Mouse (Mus musculus): ENCODE measurements at regions not wholly inside any gene's neighbourhood (a gene's known extent, or its start where the extent isn't known, plus 50 kb on each side); places are given as distances from the start of the nearest gene placed in this dataset.

GRCm38 (mm10) chr13:100899566-100899965, 66.3 kb upstream of the Slc30a5 start:
- no peak for ATAC-seq (ENCODE audit: insufficient read depth)

GRCm38 (mm10) chr13:100893871-100894270, 60.6 kb upstream of the Slc30a5 start:
- H3K27ac ChIP-seq (ENCODE audit: low read depth): no peak overlapping the region
- no peaks in the 10 kb centered on the region for H3K27me3 ChIP-seq (ENCODE audit: insufficient read depth, low read length)
- H3K4me3 ChIP-seq (ENCODE audit: low read depth, low read length): no peak overlapping the region
- no peak overlapping the region for H3K9ac ChIP-seq
- no peak for TF ChIP-seq CTCF (IDR thresholded peaks at IDR 0.05; ENCODE audit: low read depth)
- H3K9me3 ChIP-seq (ENCODE audit: low read depth, low read length): no peaks in the 10 kb centered on the region
- H3K4me1 ChIP-seq (ENCODE audit: insufficient read depth): no peaks in the 10 kb centered on the region
- WGBS: 83% methylated on average over 9 of the region's 9 CpGs
- ATAC-seq (ENCODE audit: insufficient read depth) (no peak), DNase-seq (no peak)
- H3K4me2 ChIP-seq: no peak overlapping the region
- no peaks in the 10 kb centered on the region for H3K36me3 ChIP-seq (ENCODE audit: insufficient read depth)

More at GRCm38 (mm10) chr13:100899566-100899965, 66.3 kb upstream of the Slc30a5 start:
- H3K27ac ChIP-seq (ENCODE audit: low read depth): no peak overlapping the region
- no peak for TF ChIP-seq CTCF (IDR thresholded peaks at IDR 0.05; ENCODE audit: low read depth)
- no peaks in the 10 kb centered on the region for H3K36me3 ChIP-seq (ENCODE audit: insufficient read depth)
- H3K4me3 ChIP-seq (ENCODE audit: low read depth, low read length): no peak overlapping the region
- H3K4me1 ChIP-seq (ENCODE audit: insufficient read depth): no peaks in the 10 kb centered on the region
- no peak overlapping the region for H3K9ac ChIP-seq
- no peaks in the 10 kb centered on the region for H3K27me3 ChIP-seq (ENCODE audit: insufficient read depth, low read length)
- H3K9me3 ChIP-seq (ENCODE audit: low read depth, low read length): no peaks in the 10 kb centered on the region
- 73% methylated on average over 2 of the region's 2 CpGs for WGBS
- no peak for DNase-seq
- no peak overlapping the region for H3K4me2 ChIP-seq

DNA sequence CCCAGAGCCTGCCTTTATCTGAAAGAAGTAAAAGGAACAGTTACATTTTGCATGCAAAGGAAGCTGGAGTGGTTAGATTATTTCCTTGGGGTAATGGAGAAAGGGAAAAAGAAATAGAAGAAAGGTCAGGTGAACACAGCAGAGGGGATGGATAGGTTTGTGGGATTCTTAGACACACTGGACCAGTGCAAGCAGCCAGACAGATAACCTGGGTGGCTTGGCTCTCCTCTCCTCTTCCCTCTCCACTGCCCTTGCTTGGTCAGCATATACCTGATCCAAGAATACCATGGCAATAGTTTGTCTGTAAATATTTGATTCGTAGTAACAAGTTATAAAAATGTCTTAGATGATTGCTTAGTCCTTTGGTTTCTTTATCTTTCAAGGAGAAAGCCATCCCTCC, 59.9 kb upstream of the Slc30a5 start:
- Histone ChIP-seq H3K27me3 (ENCODE audit: insufficient read depth, low read length) (no peaks in the 10 kb centered on the region), H3K27ac (ENCODE audit: low read depth) (no peak overlapping the region), H3K9ac (no peak overlapping the region), H3K4me2 (no peak overlapping the region), H3K4me3 (ENCODE audit: low read depth, low read length) (no peak overlapping the region), H3K36me3 (ENCODE audit: insufficient read depth) (no peaks in the 10 kb centered on the region), H3K4me1 (ENCODE audit: insufficient read depth) (no peaks in the 10 kb centered on the region), H3K9me3 (ENCODE audit: low read depth, low read length) (no peaks in the 10 kb centered on the region)
- TF ChIP-seq CTCF (IDR thresholded peaks at IDR 0.05; ENCODE audit: low read depth): no peak
- ATAC-seq (ENCODE audit: insufficient read depth) (no peak), DNase-seq (no peak)
- 67% methylated on average over 1 of the region's 1 CpGs for WGBS

DNA sequence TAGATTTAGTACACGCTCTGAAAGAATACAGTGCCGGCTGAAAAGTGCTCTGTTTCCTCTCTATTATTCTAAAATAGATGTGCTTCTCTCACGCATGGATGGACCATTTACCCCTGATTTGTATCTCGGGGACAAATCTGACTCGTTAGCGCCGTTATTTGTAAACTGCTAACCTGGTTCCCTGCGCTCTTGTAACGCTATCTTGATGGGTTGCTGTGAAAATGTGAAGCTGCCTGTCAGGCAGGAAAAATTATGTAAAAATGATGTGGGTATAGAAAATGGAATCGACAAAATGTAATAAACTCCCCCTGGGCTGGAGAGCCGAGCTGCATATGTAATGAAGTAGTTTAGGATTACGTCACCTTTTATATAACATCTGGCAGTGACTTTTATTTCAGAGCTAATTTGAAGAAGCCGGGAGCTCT, 59.4 kb upstream of the Slc30a5 start:
- Histone ChIP-seq H3K4me2 (peak overlapping the region; percentile 13; the same call in 1 of the 2 replicates), H3K4me1 (ENCODE audit: insufficient read depth) (no peaks in the 10 kb centered on the region), H3K4me3 (ENCODE audit: low read depth, low read length) (no peak overlapping the region), H3K9me3 (ENCODE audit: low read depth, low read length) (no peaks in the 10 kb centered on the region), H3K27ac (ENCODE audit: low read depth) (no peak overlapping the region), H3K36me3 (ENCODE audit: insufficient read depth) (no peaks in the 10 kb centered on the region), H3K9ac (no peak overlapping the region), H3K27me3 (ENCODE audit: insufficient read depth, low read length) (no peaks in the 10 kb centered on the region)
- ATAC-seq (ENCODE audit: insufficient read depth) (no peak), DNase-seq (peak; percentile 34)
- 50% methylated on average over 13 of the region's 13 CpGs for WGBS
- no peak for TF ChIP-seq CTCF (IDR thresholded peaks at IDR 0.05; ENCODE audit: low read depth)

- peak; percentile 99 for TF ChIP-seq CTCF (IDR thresholded peaks at IDR 0.05; ENCODE audit: low read depth)
- Histone ChIP-seq H3K27ac (ENCODE audit: low read depth) (no peak overlapping the region), H3K4me3 (ENCODE audit: low read depth, low read length) (no peak overlapping the region), H3K27me3 (ENCODE audit: insufficient read depth, low read length) (no peaks in the 10 kb centered on the region), H3K4me2 (no peak overlapping the region), H3K9ac (no peak overlapping the region), H3K9me3 (ENCODE audit: low read depth, low read length) (no peaks in the 10 kb centered on the region), H3K36me3 (ENCODE audit: insufficient read depth) (no peaks in the 10 kb centered on the region), H3K4me1 (ENCODE audit: insufficient read depth) (no peaks in the 10 kb centered on the region)
- WGBS: 16% methylated on average over 13 of the region's 13 CpGs
- DNase-seq: peak; percentile 91
- ATAC-seq (ENCODE audit: insufficient read depth): peak; percentile 68
Measured at GRCm38 (mm10) chr13:100892204-100892603, 59.0 kb upstream of the Slc30a5 start.

GRCm38 (mm10) chr13:100890457-100890856, 57.2 kb upstream of the Slc30a5 start:
- Histone ChIP-seq H3K9ac (no peak overlapping the region), H3K27me3 (ENCODE audit: insufficient read depth, low read length) (no peaks in the 10 kb centered on the region), H3K9me3 (ENCODE audit: low read depth, low read length) (no peaks in the 10 kb centered on the region), H3K36me3 (ENCODE audit: insufficient read depth) (no peaks in the 10 kb centered on the region), H3K4me3 (ENCODE audit: low read depth, low read length) (no peak overlapping the region), H3K27ac (ENCODE audit: low read depth) (no peak overlapping the region), H3K4me1 (ENCODE audit: insufficient read depth) (no peaks in the 10 kb centered on the region), H3K4me2 (no peak overlapping the region)
- TF ChIP-seq CTCF (IDR thresholded peaks at IDR 0.05; ENCODE audit: low read depth): no peak
- 75% methylated on average over 6 of the region's 6 CpGs for WGBS
- ATAC-seq (ENCODE audit: insufficient read depth): no peak
- DNase-seq: no peak

GRCm38 (mm10) chr13:100888481-100888880, 55.3 kb upstream of the Slc30a5 start:
- Histone ChIP-seq H3K4me1 (ENCODE audit: insufficient read depth) (no peaks in the 10 kb centered on the region), H3K27me3 (ENCODE audit: insufficient read depth, low read length) (no peaks in the 10 kb centered on the region), H3K9ac (no peak overlapping the region), H3K4me3 (ENCODE audit: low read depth, low read length) (no peak overlapping the region), H3K36me3 (ENCODE audit: insufficient read depth) (no peaks in the 10 kb centered on the region), H3K27ac (ENCODE audit: low read depth) (no peak overlapping the region), H3K9me3 (ENCODE audit: low read depth, low read length) (no peaks in the 10 kb centered on the region), H3K4me2 (no peak overlapping the region)
- DNase-seq (no peak), ATAC-seq (ENCODE audit: insufficient read depth) (no peak)
- WGBS: 81% methylated on average over 5 of the region's 5 CpGs
- no peak for TF ChIP-seq CTCF (IDR thresholded peaks at IDR 0.05; ENCODE audit: low read depth)

DNA sequence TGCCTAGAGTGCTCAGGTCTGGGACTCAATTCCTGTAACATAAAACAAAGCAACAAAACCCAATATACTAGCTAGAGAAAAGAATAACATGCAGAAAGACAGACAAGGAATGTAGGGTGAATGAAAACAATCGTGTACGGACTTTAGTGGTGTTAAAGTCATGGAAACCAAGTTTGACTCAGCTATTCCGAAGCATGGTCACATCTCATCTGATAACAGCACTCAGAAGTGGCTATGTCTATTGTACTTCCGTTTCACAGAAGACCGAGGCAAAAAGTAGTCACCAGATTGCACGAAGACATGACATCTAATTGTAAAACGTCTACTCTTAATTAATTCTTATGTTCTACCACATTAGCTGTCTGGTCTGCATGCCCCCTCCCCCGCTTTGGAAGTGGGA, 50.5 kb upstream of the Slc30a5 start:
- Histone ChIP-seq H3K4me1 (ENCODE audit: insufficient read depth) (no peaks in the 10 kb centered on the region), H3K4me3 (ENCODE audit: low read depth, low read length) (no peak overlapping the region), H3K4me2 (no peak overlapping the region), H3K27ac (ENCODE audit: low read depth) (no peak overlapping the region), H3K9me3 (ENCODE audit: low read depth, low read length) (no peaks in the 10 kb centered on the region), H3K9ac (no peak overlapping the region), H3K27me3 (ENCODE audit: insufficient read depth, low read length) (no peaks in the 10 kb centered on the region), H3K36me3 (ENCODE audit: insufficient read depth) (no peaks in the 10 kb centered on the region)
- DNase-seq (no peak), ATAC-seq (ENCODE audit: insufficient read depth) (no peak)
- no peak for TF ChIP-seq CTCF (IDR thresholded peaks at IDR 0.05; ENCODE audit: low read depth)
- WGBS: 70% methylated on average over 8 of the region's 8 CpGs

Data from lung, embryonic 14.5 days (tissue).